Mouse (Mus musculus): ENCODE data around the gene Ece2. TPM values are rescaled to one million over a fixed set of nuclear protein-coding genes. Genes with fewer than 3 reads are reported as not detected.

Ece2 gene
- polyA plus RNA-seq, 1 experiment from 2014 or later: 0.14 TPM

GRCm38 (mm10) chr16:20676702-20677101, 47.1 kb downstream of the Ece2 start:
- H3K36me3 ChIP-seq (replicated peaks; ENCODE audit: insufficient read depth, low read length): peaks cover 69% of the 10 kb centered on the region
- TF ChIP-seq EP300 (IDR thresholded peaks at IDR 0.05; ENCODE audit: low read depth) (no peak), CTCF (IDR thresholded peaks at IDR 0.05; ENCODE audit: low read depth) (peak; percentile 32)
- H3K9me3 ChIP-seq (ENCODE audit: low read length): no peaks in the 10 kb centered on the region
- no peak overlapping the region for H3K4me2 ChIP-seq (ENCODE audit: low read depth, low read length)
- peaks cover 35% of the 10 kb centered on the region for H3K4me1 ChIP-seq (ENCODE audit: insufficient read depth)
- H3K27ac ChIP-seq (ENCODE audit: low read depth): no peak overlapping the region
- DNase-seq (no peak), ATAC-seq (no peak)
- WGBS (ENCODE audit: insufficient replicate concordance): 79% methylated on average over 4 of the region's 4 CpGs
- H3K27me3 ChIP-seq (ENCODE audit: insufficient read depth, low read length): no peaks in the 10 kb centered on the region
- no peak overlapping the region for H3K9ac ChIP-seq (replicated peaks)
- H3K4me3 ChIP-seq (ENCODE audit: low read depth, low read length): no peak overlapping the region

DNA sequence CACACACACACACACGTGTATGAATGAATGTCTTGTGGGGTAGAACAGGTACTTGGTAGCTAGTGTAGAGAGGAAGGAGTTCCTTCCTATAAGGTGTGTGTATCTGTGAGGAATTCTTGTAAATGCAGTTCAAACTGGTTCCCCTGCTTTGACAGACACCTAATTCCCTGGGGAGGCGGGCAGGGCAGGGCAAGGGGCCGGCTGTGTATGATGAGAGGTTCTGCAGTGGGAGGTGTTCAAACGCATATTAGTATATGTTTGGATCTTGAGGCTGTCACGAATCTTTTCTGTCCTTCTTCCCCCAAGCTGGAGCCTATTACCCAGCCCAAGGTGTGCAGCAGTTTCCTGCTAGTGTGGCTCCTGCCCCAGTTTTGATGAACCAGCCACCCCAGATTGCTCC, 47.8 kb downstream of the Ece2 start:
- H3K9me3 ChIP-seq (ENCODE audit: low read length): no peaks in the 10 kb centered on the region
- DNase-seq (no peak), ATAC-seq (no peak)
- no peak overlapping the region for H3K4me3 ChIP-seq (ENCODE audit: low read depth, low read length)
- H3K27me3 ChIP-seq (ENCODE audit: insufficient read depth, low read length): no peaks in the 10 kb centered on the region
- H3K27ac ChIP-seq (ENCODE audit: low read depth): peak overlapping the region; percentile 69
- H3K36me3 ChIP-seq (replicated peaks; ENCODE audit: insufficient read depth, low read length): peaks cover 76% of the 10 kb centered on the region
- peaks cover 29% of the 10 kb centered on the region for H3K4me1 ChIP-seq (ENCODE audit: insufficient read depth)
- H3K4me2 ChIP-seq (ENCODE audit: low read depth, low read length): peak overlapping the region; percentile 64; the same call in 1 of the 2 replicates
- TF ChIP-seq CTCF (IDR thresholded peaks at IDR 0.05; ENCODE audit: low read depth) (no peak), EP300 (IDR thresholded peaks at IDR 0.05; ENCODE audit: low read depth) (no peak)
- peak overlapping the region; percentile 16; the same call in 1 of the 2 replicates for H3K9ac ChIP-seq (replicated peaks)
- 81% methylated on average over 5 of the region's 5 CpGs for WGBS (ENCODE audit: insufficient replicate concordance)

DNA sequence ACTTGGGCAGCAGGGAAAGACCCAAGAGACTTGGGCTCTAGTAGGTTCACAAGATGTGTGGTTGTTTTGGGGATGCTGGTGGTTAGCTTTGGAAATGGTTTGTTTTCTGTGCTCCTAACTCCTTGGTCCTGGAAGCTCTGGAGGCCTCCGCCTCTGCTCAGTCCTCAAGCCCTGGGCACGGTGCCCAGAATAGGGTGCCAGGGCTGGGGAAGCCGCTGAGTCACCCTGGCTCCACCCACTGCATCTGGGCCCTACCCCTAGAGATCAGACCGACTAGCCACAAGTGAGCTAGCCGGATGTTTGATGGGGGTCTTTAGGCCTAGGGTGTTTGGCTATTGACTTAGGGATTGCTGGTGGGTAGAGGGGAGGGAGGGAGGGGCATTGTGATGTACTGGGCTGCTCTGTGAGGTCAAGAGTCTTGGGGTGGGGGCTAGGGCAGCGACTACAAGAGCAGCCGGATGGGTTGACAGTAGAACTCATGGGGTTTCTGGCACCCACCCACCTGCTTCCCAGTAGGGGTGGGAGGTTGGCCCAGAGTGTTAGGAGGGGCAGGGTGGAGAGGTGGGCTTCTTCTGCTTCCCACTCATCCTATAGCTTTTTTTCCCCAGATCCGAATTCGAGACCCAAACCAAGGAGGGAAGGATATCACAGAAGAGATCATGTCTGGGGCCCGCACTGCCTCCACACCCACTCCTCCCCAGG, 48.5 kb downstream of the Ece2 start:
- peak overlapping the region; percentile 64 for H3K4me2 ChIP-seq (ENCODE audit: low read depth, low read length)
- H3K27me3 ChIP-seq (ENCODE audit: insufficient read depth, low read length): no peaks in the 10 kb centered on the region
- 60% methylated on average over 10 of the region's 10 CpGs for WGBS (ENCODE audit: insufficient replicate concordance)
- H3K9me3 ChIP-seq (ENCODE audit: low read length): no peaks in the 10 kb centered on the region
- peaks cover 29% of the 10 kb centered on the region for H3K4me1 ChIP-seq (ENCODE audit: insufficient read depth)
- H3K4me3 ChIP-seq (ENCODE audit: low read depth, low read length): peak overlapping the region; percentile 31
- peak overlapping the region; percentile 16; the same call in 1 of the 2 replicates for H3K9ac ChIP-seq (replicated peaks)
- TF ChIP-seq EP300 (IDR thresholded peaks at IDR 0.05; ENCODE audit: low read depth): no peak
- TF ChIP-seq CTCF (IDR thresholded peaks at IDR 0.05; ENCODE audit: low read depth): no peak
- DNase-seq (peak; percentile 92), ATAC-seq (peak; percentile 70)
- peak overlapping the region; percentile 69 for H3K27ac ChIP-seq (ENCODE audit: low read depth)
- H3K36me3 ChIP-seq (replicated peaks; ENCODE audit: insufficient read depth, low read length): peaks cover 83% of the 10 kb centered on the region

DNA sequence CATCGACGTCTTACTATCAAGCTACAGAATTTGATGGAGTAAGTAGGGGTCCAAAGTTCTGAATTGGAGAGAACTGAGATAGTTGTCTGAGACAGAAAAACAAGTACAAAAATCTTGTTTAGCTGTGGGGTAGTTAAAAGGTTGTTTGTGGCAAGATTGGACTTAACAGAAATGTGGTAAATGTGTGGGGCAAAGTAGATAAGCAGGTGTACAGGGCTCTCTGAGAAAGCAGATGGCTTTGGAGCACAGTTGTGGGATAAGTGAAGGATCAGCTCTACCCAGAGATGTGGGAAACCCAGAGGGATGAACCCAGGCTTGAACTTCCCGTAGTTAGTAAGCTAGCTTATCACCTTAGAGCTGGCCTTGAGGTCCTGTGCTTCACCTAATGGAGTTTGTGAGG, 61.1 kb downstream of the Ece2 start:
- no peak overlapping the region for H3K4me3 ChIP-seq (ENCODE audit: low read depth, low read length)
- no peaks in the 10 kb centered on the region for H3K9me3 ChIP-seq (ENCODE audit: low read length)
- H3K27ac ChIP-seq (ENCODE audit: low read depth): no peak overlapping the region
- peaks cover 14% of the 10 kb centered on the region for H3K27me3 ChIP-seq (ENCODE audit: insufficient read depth, low read length)
- H3K4me1 ChIP-seq (ENCODE audit: insufficient read depth): peaks cover 20% of the 10 kb centered on the region
- ATAC-seq (no peak), DNase-seq (no peak)
- H3K9ac ChIP-seq (replicated peaks): no peak overlapping the region
- WGBS (ENCODE audit: insufficient replicate concordance): 69% methylated on average over 3 of the region's 3 CpGs
- peaks cover 64% of the 10 kb centered on the region for H3K36me3 ChIP-seq (replicated peaks; ENCODE audit: insufficient read depth, low read length)
- H3K4me2 ChIP-seq (ENCODE audit: low read depth, low read length): no peak overlapping the region
- TF ChIP-seq CTCF (IDR thresholded peaks at IDR 0.05; ENCODE audit: low read depth): no peak
- peak; percentile 54 for TF ChIP-seq EP300 (IDR thresholded peaks at IDR 0.05; ENCODE audit: low read depth)

- H3K36me3 ChIP-seq (replicated peaks; ENCODE audit: insufficient read depth, low read length): peaks cover 55% of the 10 kb centered on the region
- 63% methylated on average over 1 of the region's 1 CpGs for WGBS (ENCODE audit: insufficient replicate concordance)
- H3K9me3 ChIP-seq (ENCODE audit: low read length): no peaks in the 10 kb centered on the region
- peaks cover 27% of the 10 kb centered on the region for H3K4me1 ChIP-seq (ENCODE audit: insufficient read depth)
- DNase-seq (no peak), ATAC-seq (no peak)
- peaks cover 20% of the 10 kb centered on the region for H3K27me3 ChIP-seq (ENCODE audit: insufficient read depth, low read length)
- H3K9ac ChIP-seq (replicated peaks): no peak overlapping the region
- no peak for TF ChIP-seq CTCF (IDR thresholded peaks at IDR 0.05; ENCODE audit: low read depth)
- no peak overlapping the region for H3K4me2 ChIP-seq (ENCODE audit: low read depth, low read length)
- no peak overlapping the region for H3K27ac ChIP-seq (ENCODE audit: low read depth)
- H3K4me3 ChIP-seq (ENCODE audit: low read depth, low read length): no peak overlapping the region
Measured at GRCm38 (mm10) chr16:20691617-20692016, 62.0 kb downstream of the Ece2 start.

- H3K27ac ChIP-seq (ENCODE audit: low read depth): no peak overlapping the region
- 69% methylated on average over 16 of the region's 16 CpGs for WGBS (ENCODE audit: insufficient replicate concordance)
- peaks cover 47% of the 10 kb centered on the region for H3K36me3 ChIP-seq (replicated peaks; ENCODE audit: insufficient read depth, low read length)
- TF ChIP-seq EP300 (IDR thresholded peaks at IDR 0.05; ENCODE audit: low read depth): no peak
- no peak for TF ChIP-seq CTCF (IDR thresholded peaks at IDR 0.05; ENCODE audit: low read depth)
- DNase-seq (no peak), ATAC-seq (0 out of 2 replicates have a peak, but pooled peaks have one; percentile 0)
- H3K4me3 ChIP-seq (ENCODE audit: low read depth, low read length): no peak overlapping the region
- no peaks in the 10 kb centered on the region for H3K9me3 ChIP-seq (ENCODE audit: low read length)
- peaks cover 27% of the 10 kb centered on the region for H3K4me1 ChIP-seq (ENCODE audit: insufficient read depth)
- H3K27me3 ChIP-seq (ENCODE audit: insufficient read depth, low read length): peaks cover 20% of the 10 kb centered on the region
- no peak overlapping the region for H3K9ac ChIP-seq (replicated peaks)
- peak overlapping the region; percentile 94; the same call in 1 of the 2 replicates for H3K4me2 ChIP-seq (ENCODE audit: low read depth, low read length)
Measured at GRCm38 (mm10) chr16:20692241-20692965, 62.8 kb downstream of the Ece2 start.

All from liver, postnatal 0 days (tissue).